Mouse (Mus musculus) limb, embryonic 14.5 days (tissue): ENCODE results near the gene Nfatc2. TPM values are rescaled to one million over a fixed set of nuclear protein-coding genes. Genes with fewer than 3 reads are reported as not detected.

Source experiments
- ATAC-seq: fragments of 200-750 bp; cut with Nextera tagmentation; 2 replicates; pipeline ENCODE4 v1.8.0; 2017; ENCODE audit warnings: low read depth, moderate number of reproducible peaks, moderate TSS enrichment; ENCODE audit not compliant: low FRiP score
- DNase-seq: peaks from one replicate; pipeline ENCODE4 v3.0.0-alpha.2; 2015; ENCODE audit warnings: low spot score
- H3K27ac ChIP-seq: fragments of 300-500 bp; sonication (generic); replicated peaks from 2 replicates; pipeline ENCODE4 v1.5.1; 2014; ENCODE audit warnings: low read depth, mild to moderate bottlenecking, low read length, moderate library complexity, mixed read lengths
- H3K27me3 ChIP-seq: fragments of 300-500 bp; sonication (generic); 2 replicates; pipeline ENCODE4 v1.6.1; 2014; ENCODE audit warnings: low read length, mixed read lengths; ENCODE audit not compliant: control insufficient read depth, insufficient read depth
- H3K36me3 ChIP-seq: fragments of 300-500 bp; sonication (generic); 2 replicates; pipeline ENCODE4 v1.6.1; 2014; ENCODE audit warnings: mild to moderate bottlenecking, low read length, moderate library complexity, mixed read lengths; ENCODE audit not compliant: control insufficient read depth, insufficient read depth
- H3K4me1 ChIP-seq: fragments of 300-500 bp; sonication (generic); 2 replicates; pipeline ENCODE4 v1.6.1; 2014; ENCODE audit warnings: antibody characterized with exemption, low read length, mixed read lengths; ENCODE audit not compliant: control insufficient read depth, insufficient read depth
- H3K4me2 ChIP-seq: fragments of 300-500 bp; sonication (generic); replicated peaks from 2 replicates; pipeline ENCODE4 v1.6.1; 2014; ENCODE audit warnings: low read depth, mild to moderate bottlenecking, low read length, moderate library complexity; ENCODE audit not compliant: severe bottlenecking
- H3K4me3 ChIP-seq: fragments of 300-500 bp; sonication (generic); replicated peaks from 2 replicates; pipeline ENCODE4 v1.5.1; 2014; ENCODE audit warnings: low read length
- H3K9ac ChIP-seq: fragments of 300-500 bp; sonication (generic); 2 replicates; pipeline ENCODE4 v1.6.1; 2014; ENCODE audit warnings: mild to moderate bottlenecking, low read depth, low read length, moderate library complexity; ENCODE audit not compliant: severe bottlenecking
- H3K9me3 ChIP-seq: fragments of 300-500 bp; sonication (generic); 2 replicates; pipeline ENCODE4 v1.6.1; 2016; ENCODE audit warnings: low read length; ENCODE audit not compliant: control insufficient read depth
- POLR2A ChIP-seq: fragments of 200-500 bp; IDR thresholded peaks from 2 replicates; pipeline ENCODE4 v1.8.0; 2012; ENCODE audit warnings: inconsistent platforms, mild to moderate bottlenecking, moderate library complexity, borderline replicate concordance; ENCODE audit not compliant: insufficient read depth, insufficient read length; ENCODE audit errors: extremely low read depth
- WGBS: fragments of 180-500 bp; shearing (Covaris S2); extraction: QIAGEN DNeasy Blood & Tissue Kit; methylation state at CpG from one replicate; pipeline ENCODE4 v1.1.7; 2014; 5-methylcytosine and 5-hydroxymethylcytosine counted together
- microRNA-seq: library from miRNA; unstranded; fragments of <30 nt; microRNA quantifications from one replicate; pipeline ENCODE4, GENCODE M21; 2016
- polyA plus RNA-seq, 2 experiments: library from polyadenylated mRNA; depleted of rRNA in 1 of 2; stranded (reverse) in 1 of 2; unstranded in 1 of 2; fragments of >200 nt; fragmentation: Nextera tagmentation in 1 of 2; extraction: Ambion mirVana in 1 of 2; gene quantifications; 2 replicates each; pipeline versions ENCODE4 v1.2.1 to v1.2.3; 2012 to 2014

Nfatc2 gene
- polyA plus RNA-seq, 2 experiments, result 9.0 to 9.4 TPM

DNA sequence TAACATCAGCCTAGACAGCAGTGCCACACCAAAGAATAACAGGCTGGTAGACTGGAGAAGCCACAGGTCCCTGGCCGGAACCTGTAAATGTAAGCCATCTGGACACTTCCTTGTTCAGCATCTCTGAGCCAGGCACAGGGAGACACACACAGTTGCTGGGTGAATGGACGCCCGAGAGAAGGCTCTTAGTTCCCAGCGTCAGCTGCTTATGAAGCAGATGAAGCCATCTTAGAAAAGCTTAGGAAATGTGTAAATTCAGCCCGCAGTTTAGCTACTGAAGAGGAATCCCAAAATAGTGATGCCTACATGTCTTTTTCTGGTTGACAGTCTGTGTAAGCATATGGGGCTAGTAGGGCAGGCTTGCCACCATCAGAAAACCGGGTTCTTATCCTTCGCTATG lies 169.1 kb downstream of the Nfatc2 start:
- no peaks in the 10 kb centered on the region for H3K36me3 ChIP-seq

DNA sequence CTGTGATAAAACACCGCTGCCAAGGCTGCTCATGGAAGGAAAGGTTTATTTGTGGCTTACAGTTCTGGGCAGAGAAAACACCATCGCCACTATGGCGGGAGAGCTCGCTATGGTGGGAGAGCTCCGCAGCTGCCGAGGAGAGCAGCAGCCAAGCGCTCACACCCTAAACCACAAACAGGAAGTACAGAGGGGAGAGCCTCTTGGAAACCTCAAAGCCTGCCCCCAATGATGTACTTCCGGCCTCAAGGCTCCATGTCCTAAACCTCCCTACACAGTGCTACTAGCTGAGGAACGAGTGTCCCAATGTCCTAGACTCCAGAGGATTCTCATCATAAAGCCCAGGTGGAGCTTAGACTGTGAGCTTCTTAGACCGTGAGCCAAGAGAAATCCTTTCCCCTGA lies 171.9 kb downstream of the Nfatc2 start:
- 88% methylated on average over 10 of the region's 10 CpGs for WGBS
- no peak for TF ChIP-seq POLR2A
- ATAC-seq (no peak), DNase-seq (no peak)
- 0 out of 2 replicates have a peak, but pooled peaks cover 2% of the 10 kb centered on the region for H3K4me1 ChIP-seq
- no peak overlapping the region for H3K4me3 ChIP-seq
- no peak overlapping the region for H3K27ac ChIP-seq
- H3K9me3 ChIP-seq, result peaks cover 5% of the 10 kb centered on the region; the same call in 1 of the 2 replicates
- H3K27me3 ChIP-seq, result no peaks in the 10 kb centered on the region
- H3K4me2 ChIP-seq, result no peak overlapping the region
- no peaks in the 10 kb centered on the region for H3K36me3 ChIP-seq
- no peak overlapping the region for H3K9ac ChIP-seq

More for the DNA sequence above, 169.1 kb downstream of the Nfatc2 start:
- ATAC-seq (no peak), DNase-seq (no peak)
- no peak overlapping the region for H3K4me2 ChIP-seq
- H3K4me1 ChIP-seq, result no peaks in the 10 kb centered on the region
- H3K9me3 ChIP-seq, result peaks cover 5% of the 10 kb centered on the region; the same call in 1 of the 2 replicates
- H3K4me3 ChIP-seq, result no peak overlapping the region
- TF ChIP-seq POLR2A, result no peak
- H3K9ac ChIP-seq, result no peak overlapping the region
- H3K27me3 ChIP-seq, result no peaks in the 10 kb centered on the region
- WGBS, result 90% methylated on average over 7 of the region's 7 CpGs
- no peak overlapping the region for H3K27ac ChIP-seq

GRCm38 (mm10) chr2:168428375-168428901 lies 173.0 kb downstream of the Nfatc2 start:
- Histone ChIP-seq H3K4me2 (no peak overlapping the region), H3K27ac (no peak overlapping the region), H3K9ac (no peak overlapping the region), H3K27me3 (no peaks in the 10 kb centered on the region), H3K4me1 (0 out of 2 replicates have a peak, but pooled peaks cover 2% of the 10 kb centered on the region), H3K9me3 (peaks cover 5% of the 10 kb centered on the region; the same call in 1 of the 2 replicates), H3K36me3 (no peaks in the 10 kb centered on the region), H3K4me3 (no peak overlapping the region)
- no peak for ATAC-seq
- WGBS, result 96% methylated on average over 4 of the region's 5 CpGs
- DNase-seq, result no peak
- no peak for TF ChIP-seq POLR2A

Small RNAs within 50 kb of the gene (microRNA-seq; reads per million reads assigned to microRNA genes)
- not detected for gene Mir7004

Other genes starting within 250 kb of the Nfatc2 start
- 53.6 and 66.8 TPM in 2 replicates for gene Atp9a, start 140.8 kb upstream of the Nfatc2 start, polyA plus RNA-seq (2012; rRNA removed)
- 28.0 and 31.2 TPM in 2 replicates for gene Atp9a, start 140.8 kb upstream of the Nfatc2 start, polyA plus RNA-seq (2014; fragmentation: Nextera tagmentation; extraction: Ambion mirVana)
- gene Sall4, start 166.3 kb upstream of the Nfatc2 start, polyA plus RNA-seq (2012; rRNA removed), result 0.24 and 0.31 TPM in 2 replicates
- gene Sall4, start 166.3 kb upstream of the Nfatc2 start, polyA plus RNA-seq (2014; fragmentation: Nextera tagmentation; extraction: Ambion mirVana), result 0.34 and 1.2 TPM in 2 replicates